Mouse (Mus musculus) retina, postnatal 7 days (tissue): Measurements from ENCODE around the gene Flywch1.
A peak's percentile ranks its signal among the peaks of the same experiment; 100 is the strongest.

Source experiments
- DNase-seq: peaks from one replicate; pipeline ENCODE4 v3.0.0-alpha.2; 2012; ENCODE audit warnings: low read depth, low spot score

Flywch1 gene

DNA sequence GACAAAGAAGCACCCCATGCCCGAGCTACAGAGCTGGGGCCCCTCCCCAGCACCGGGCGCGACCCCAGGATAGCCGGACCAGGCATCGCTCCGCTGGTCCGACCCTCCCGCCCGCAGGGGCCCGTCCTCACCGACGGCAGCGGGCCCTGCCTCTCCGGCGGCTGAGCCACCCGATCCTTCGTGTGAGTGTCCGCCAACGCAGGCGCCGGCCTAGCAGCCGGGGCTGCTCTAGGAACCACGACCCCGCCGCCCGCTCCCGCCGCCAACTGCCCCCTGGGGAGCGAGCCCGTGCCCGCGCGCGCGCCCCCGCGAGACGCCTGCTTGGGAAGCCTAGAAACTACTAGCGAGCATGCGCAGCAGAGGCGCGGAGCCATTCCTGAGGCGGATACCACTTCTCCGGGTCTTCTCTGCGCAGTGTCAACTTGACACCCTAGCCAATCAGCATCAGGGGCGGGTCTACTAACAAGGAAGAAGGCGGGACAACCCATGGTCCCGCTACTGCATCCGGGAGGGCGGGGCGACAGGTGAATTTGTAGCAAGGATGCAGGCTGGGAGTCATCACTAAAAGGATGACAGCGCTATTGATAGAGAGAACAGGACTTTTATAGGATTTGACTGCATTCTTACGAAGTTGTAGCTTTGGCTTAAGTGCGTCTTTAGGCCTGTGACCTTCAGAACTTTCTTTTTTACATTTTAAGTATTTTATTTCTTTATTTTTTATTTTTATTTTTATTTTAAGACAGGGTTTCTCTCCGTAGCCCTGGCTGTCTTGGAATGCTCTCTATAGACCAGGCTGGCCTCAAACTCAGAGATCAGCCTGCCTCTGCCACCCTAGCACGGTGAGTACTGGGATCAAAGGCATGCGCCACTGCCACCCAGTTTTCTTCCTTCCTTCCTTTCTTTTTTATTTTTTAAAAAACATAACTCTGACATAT, at the start of gene Flywch1:
TSS of gene Flywch1 (minus strand) at position 319 of the 935 bp plus-strand sequence.
- peak; percentile 97 for DNase-seq

GRCm38 (mm10) chr17:23820731-23821130, 49.3 kb upstream of the Flywch1 start:
- no peak for DNase-seq

- no peak for DNase-seq
Measured at GRCm38 (mm10) chr17:23819235-23819634, 47.8 kb upstream of the Flywch1 start.

GRCm38 (mm10) chr17:23818579-23818978, 47.2 kb upstream of the Flywch1 start:
- no peak for DNase-seq

DNA sequence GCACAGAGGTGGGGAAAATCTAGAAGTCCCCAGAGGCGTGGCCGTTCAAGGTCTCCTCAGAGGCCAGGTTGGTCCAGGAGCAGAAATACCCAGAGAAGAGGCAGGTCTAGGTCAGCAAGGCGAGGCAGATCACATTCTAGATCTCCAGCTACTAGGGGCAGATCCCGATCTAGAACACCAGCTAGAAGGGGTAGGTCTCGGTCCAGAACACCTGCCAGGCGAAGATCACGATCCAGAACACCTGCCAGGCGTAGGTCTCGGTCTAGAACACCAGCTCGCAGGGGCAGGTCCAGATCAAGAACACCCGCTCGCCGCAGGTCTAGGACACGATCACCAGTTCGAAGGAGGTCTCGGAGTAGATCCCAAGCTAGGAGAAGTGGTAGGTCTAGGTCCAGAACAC, 44.2 kb upstream of the Flywch1 start:
- DNase-seq: no peak

- no peak for DNase-seq
Measured at GRCm38 (mm10) chr17:23807918-23808317, 36.5 kb upstream of the Flywch1 start.

DNA sequence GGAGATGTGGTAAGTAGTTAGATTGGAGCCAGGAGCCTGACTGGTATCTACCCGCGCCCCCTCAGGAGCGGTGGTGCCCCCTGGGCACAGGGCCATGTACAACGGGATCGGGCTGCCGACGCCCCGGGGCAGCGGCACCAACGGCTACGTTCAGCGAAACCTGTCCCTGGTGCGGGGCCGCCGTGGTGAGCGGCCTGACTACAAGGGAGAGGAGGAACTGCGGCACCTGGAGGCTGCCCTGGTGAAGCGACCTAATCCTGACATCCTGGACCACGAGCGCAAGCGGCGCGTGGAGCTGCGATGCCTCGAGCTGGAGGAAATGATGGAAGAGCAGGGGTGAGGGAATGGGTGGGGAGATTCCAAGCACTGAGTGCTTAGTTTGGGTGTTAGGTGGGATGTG, 35.5 kb upstream of the Flywch1 start:
- DNase-seq: no peak

GRCm38 (mm10) chr17:23804426-23805085, 33.2 kb upstream of the Flywch1 start:
- no peak for DNase-seq

- peak; percentile 84 for DNase-seq
Measured at GRCm38 (mm10) chr17:23803366-23804041, 32.1 kb upstream of the Flywch1 start.

DNA sequence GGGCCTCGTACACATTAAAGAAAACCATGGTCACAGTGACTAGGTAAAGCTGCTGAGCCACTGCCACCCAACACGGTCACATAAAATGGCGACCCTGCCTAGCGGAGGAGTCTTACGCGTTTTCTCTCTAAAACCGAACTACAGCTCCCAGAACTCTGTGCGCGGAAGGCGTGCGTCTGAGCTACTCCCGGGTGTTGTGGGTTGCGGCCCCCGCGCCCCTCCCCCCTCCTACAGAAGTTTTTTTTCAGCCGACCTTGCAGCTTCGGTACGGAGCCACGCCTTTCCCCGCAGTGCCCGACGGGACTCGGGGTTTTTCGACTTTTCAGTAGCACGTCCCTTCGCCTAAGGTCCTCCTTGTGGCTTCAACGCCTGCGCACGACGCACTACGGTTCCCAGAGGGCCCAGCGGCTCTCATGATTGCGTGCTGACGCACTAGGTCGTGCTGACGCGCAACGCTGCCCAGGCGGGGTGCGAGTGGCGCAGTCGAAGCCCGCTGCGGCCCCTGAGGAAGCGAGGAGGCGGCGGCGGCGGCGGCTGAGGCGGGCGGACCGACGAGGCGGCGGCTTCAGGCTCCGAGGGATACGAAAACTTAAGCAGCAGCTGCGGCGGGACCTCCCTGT, 31.5 kb upstream of the Flywch1 start:
- DNase-seq: peak; percentile 98

DNA sequence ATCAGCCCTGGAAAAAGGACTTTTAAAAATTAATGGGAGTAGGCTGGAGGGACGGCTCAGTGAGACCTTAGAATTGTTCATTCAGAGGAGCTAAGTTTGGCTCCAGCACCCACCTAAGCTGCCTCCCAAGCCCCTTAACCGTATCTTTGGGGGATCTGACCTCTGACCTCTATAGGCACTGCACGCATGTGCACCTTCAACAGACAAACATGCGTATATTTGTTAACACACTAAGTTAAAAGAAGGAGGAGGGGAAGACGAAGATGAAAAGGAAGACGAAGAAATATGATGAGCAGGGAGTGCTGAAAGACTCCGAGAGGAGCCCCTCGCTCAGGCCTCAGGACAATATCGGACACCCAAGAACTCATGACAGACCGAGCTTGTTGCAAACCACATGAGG, 30.2 kb upstream of the Flywch1 start:
- no peak for DNase-seq

GRCm38 (mm10) chr17:23797316-23797715, 25.9 kb upstream of the Flywch1 start:
- DNase-seq: no peak

DNA sequence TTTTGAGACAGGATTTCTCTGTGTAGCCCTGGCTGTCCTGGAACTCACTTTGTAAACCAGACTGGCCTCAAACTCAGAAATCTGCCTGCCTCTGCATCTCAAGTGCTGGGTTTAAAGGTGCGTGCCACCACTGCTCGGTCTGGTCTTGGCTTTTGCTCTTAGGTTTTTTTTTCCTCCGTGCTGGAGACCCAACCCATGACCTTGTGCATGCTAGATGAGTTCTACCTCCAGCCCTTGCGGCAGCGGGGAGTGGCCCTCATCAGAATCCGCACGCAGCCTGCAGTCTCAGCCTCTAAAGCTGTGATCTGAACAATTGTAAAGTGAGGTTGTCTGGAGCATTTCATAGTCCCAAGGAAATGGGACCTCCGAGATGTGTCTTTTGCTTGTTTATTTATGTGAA, 23.9 kb upstream of the Flywch1 start:
- DNase-seq: no peak

- no peak for DNase-seq
Measured at GRCm38 (mm10) chr17:23791079-23791357, 19.6 kb upstream of the Flywch1 start.

GRCm38 (mm10) chr17:23790269-23791078, 19.1 kb upstream of the Flywch1 start, which contains the start of gene Srrm2:
Srrm2 (plus strand) TSS chr17:23790532.
- no peak for DNase-seq

GRCm38 (mm10) chr17:23789749-23790268, 18.4 kb upstream of the Flywch1 start:
- no peak for DNase-seq

- DNase-seq: no peak
Measured at GRCm38 (mm10) chr17:23788973-23789372, 17.6 kb upstream of the Flywch1 start.

DNA sequence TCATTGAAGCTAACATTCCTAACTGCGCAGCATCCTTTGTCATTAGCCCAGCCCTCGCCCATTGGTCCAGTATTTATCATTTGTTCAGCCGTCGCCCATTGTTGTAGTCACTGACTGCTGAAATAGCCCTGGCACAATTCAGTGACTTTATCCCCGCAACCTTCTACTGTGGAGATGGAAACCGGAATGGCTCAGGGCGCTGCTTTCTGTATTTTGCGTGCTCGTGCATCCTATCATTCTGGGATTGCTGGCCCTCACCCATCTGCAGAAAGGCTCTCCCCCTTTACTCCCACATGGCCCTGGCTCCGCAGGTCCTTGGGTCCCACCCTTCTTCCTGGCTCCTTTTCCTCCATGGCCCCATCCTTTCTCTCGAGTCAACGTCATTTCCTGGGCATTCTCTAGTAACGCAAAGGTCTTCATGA, 15.1 kb upstream of the Flywch1 start:
- DNase-seq: no peak

- peak; percentile 61 for DNase-seq
Measured at GRCm38 (mm10) chr17:23785561-23786471, 14.4 kb upstream of the Flywch1 start, which contains the start of gene Flywch2. Flywch2 (minus strand) TSS chr17:23786081.

- DNase-seq: no peak
Measured at GRCm38 (mm10) chr17:23783352-23783751, 11.9 kb upstream of the Flywch1 start.
